Mouse (Mus musculus): ENCODE results near the gene Zfp62. TPM values are rescaled to one million over a fixed set of nuclear protein-coding genes. Genes with fewer than 3 reads are reported as not detected.

Gene Zfp62
- polyA plus RNA-seq, 1 experiment from 2014 or later = 24.2 TPM

GRCm38 (mm10) chr11:49242944-49243626, 40.0 kb downstream of the Zfp62 start:
- Histone ChIP-seq H3K4me2 (peak overlapping the region; percentile 70), H3K9ac (peak overlapping the region; percentile 65; the same call in 1 of the 2 replicates), H3K27me3 (no peaks in the 10 kb centered on the region), H3K4me3 (peak overlapping the region; percentile 72), H3K27ac (peak overlapping the region; percentile 96), H3K9me3 (replicated peaks) (no peaks in the 10 kb centered on the region), H3K4me1 (replicated peaks) (peaks cover 33% of the 10 kb centered on the region), H3K36me3 (no peaks in the 10 kb centered on the region)
- ATAC-seq (replicated peaks; ENCODE audit: insufficient number of reproducible peaks, insufficient read depth, low FRiP score, low read depth) = no peak
- 19% methylated on average over 11 of the region's 11 CpGs for WGBS

GRCm38 (mm10) chr11:49243727-49244594, 40.9 kb downstream of the Zfp62 start, which contains the start of gene Mgat1:
TSS of gene Mgat1 (plus strand) at chr11:49244191.
- Histone ChIP-seq H3K36me3 (no peaks in the 10 kb centered on the region), H3K27me3 (no peaks in the 10 kb centered on the region), H3K27ac (peak within 1 kb of the TSS; percentile 96), H3K4me2 (peak within 1 kb of the TSS; percentile 70), H3K4me1 (replicated peaks) (peaks cover 42% of the 10 kb centered on the region), H3K9me3 (replicated peaks) (no peaks in the 10 kb centered on the region), H3K4me3 (peak within 1 kb of the TSS; percentile 72), H3K9ac (peak within 1 kb of the TSS; percentile 65)
- ATAC-seq (replicated peaks; ENCODE audit: insufficient number of reproducible peaks, insufficient read depth, low FRiP score, low read depth) = peak; percentile 94
- WGBS = under 1% methylated on average over 56 of the region's 60 CpGs

DNA sequence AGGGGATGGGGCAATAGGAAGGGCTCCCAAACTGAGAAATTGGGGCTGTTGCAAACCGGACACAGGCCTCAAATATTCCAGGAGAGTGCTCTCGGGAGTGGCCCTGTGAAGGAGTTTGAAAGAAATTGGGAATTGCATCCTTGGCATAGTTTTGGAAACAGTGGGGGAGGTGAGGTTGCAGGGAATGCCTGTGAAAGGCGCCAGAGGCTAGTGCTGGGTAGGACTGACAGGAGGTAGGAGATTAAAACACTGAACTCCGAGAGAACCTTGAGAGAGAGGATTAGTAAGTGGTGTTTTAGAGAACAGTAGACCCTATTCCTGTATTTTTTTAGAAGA, 41.5 kb downstream of the Zfp62 start:
- ATAC-seq (replicated peaks; ENCODE audit: insufficient number of reproducible peaks, insufficient read depth, low FRiP score, low read depth) = no peak
- H3K4me2 ChIP-seq = peak overlapping the region; percentile 70
- peak overlapping the region; percentile 96 for H3K27ac ChIP-seq
- under 1% methylated on average over 4 of the region's 4 CpGs for WGBS
- peak overlapping the region; percentile 65; the same call in 1 of the 2 replicates for H3K9ac ChIP-seq
- no peaks in the 10 kb centered on the region for H3K27me3 ChIP-seq
- H3K4me1 ChIP-seq (replicated peaks) = peaks cover 48% of the 10 kb centered on the region
- H3K9me3 ChIP-seq (replicated peaks) = no peaks in the 10 kb centered on the region
- no peaks in the 10 kb centered on the region for H3K36me3 ChIP-seq
- H3K4me3 ChIP-seq = peak overlapping the region; percentile 72

GRCm38 (mm10) chr11:49245176-49245575, 42.1 kb downstream of the Zfp62 start:
- Histone ChIP-seq H3K27me3 (no peaks in the 10 kb centered on the region), H3K9ac (peak overlapping the region; percentile 16; the same call in 1 of the 2 replicates), H3K4me1 (replicated peaks) (peaks cover 54% of the 10 kb centered on the region), H3K9me3 (replicated peaks) (no peaks in the 10 kb centered on the region), H3K4me3 (peak overlapping the region; percentile 72), H3K27ac (peak overlapping the region; percentile 96), H3K4me2 (peak overlapping the region; percentile 70), H3K36me3 (no peaks in the 10 kb centered on the region)
- WGBS = 14% methylated on average over 7 of the region's 7 CpGs
- ATAC-seq (replicated peaks; ENCODE audit: insufficient number of reproducible peaks, insufficient read depth, low FRiP score, low read depth) = no peak

GRCm38 (mm10) chr11:49245634-49246415, 42.7 kb downstream of the Zfp62 start:
- peak overlapping the region; percentile 72 for H3K4me3 ChIP-seq
- H3K4me2 ChIP-seq = peak overlapping the region; percentile 70
- H3K4me1 ChIP-seq (replicated peaks) = peaks cover 56% of the 10 kb centered on the region
- no peaks in the 10 kb centered on the region for H3K36me3 ChIP-seq
- 24% methylated on average over 12 of the region's 12 CpGs for WGBS
- 0 out of 2 replicates have a peak overlapping the region, but pooled peaks have one; percentile 16 for H3K9ac ChIP-seq
- no peaks in the 10 kb centered on the region for H3K27me3 ChIP-seq
- ATAC-seq (replicated peaks; ENCODE audit: insufficient number of reproducible peaks, insufficient read depth, low FRiP score, low read depth) = no peak
- H3K27ac ChIP-seq = peak overlapping the region; percentile 96
- no peaks in the 10 kb centered on the region for H3K9me3 ChIP-seq (replicated peaks)

- no peak overlapping the region for H3K9ac ChIP-seq
- 76% methylated on average over 4 of the region's 4 CpGs for WGBS
- no peak for ATAC-seq (replicated peaks; ENCODE audit: insufficient number of reproducible peaks, insufficient read depth, low FRiP score, low read depth)
- no peaks in the 10 kb centered on the region for H3K9me3 ChIP-seq (replicated peaks)
- H3K27ac ChIP-seq = peak overlapping the region; percentile 96
- H3K36me3 ChIP-seq = no peaks in the 10 kb centered on the region
- no peak overlapping the region for H3K4me2 ChIP-seq
- no peaks in the 10 kb centered on the region for H3K27me3 ChIP-seq
- H3K4me1 ChIP-seq (replicated peaks) = peaks cover 62% of the 10 kb centered on the region
- no peak overlapping the region for H3K4me3 ChIP-seq
Observed at GRCm38 (mm10) chr11:49246523-49246922, 43.4 kb downstream of the Zfp62 start.

DNA sequence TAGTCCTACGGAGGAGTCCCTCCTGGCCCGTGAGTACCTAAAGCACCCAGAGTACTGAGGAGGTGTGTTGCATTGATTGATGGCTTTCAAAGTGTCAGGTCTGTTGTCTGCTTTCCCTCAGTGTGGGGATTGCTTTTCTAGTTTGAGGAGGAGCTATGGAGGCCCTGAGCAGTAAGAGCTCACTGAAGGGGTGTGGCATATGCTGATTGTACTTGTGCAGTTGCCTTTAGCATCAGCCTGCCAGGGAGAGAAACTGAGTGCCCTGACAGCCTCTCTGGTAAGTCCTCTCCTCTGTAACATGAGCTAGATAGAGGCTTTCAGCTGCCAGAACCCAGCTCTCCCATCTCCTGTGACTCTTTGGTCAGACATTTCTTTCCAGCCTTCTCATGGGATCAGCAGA, 44.2 kb downstream of the Zfp62 start:
- peaks cover 69% of the 10 kb centered on the region for H3K4me1 ChIP-seq (replicated peaks)
- no peak overlapping the region; the same call in 1 of the 2 replicates for H3K9ac ChIP-seq
- ATAC-seq (replicated peaks; ENCODE audit: insufficient number of reproducible peaks, insufficient read depth, low FRiP score, low read depth) = no peak
- H3K27me3 ChIP-seq = no peaks in the 10 kb centered on the region
- H3K9me3 ChIP-seq (replicated peaks) = no peaks in the 10 kb centered on the region
- H3K4me2 ChIP-seq = peak overlapping the region; percentile 11; the same call in 1 of the 2 replicates
- 45% methylated on average over 2 of the region's 2 CpGs for WGBS
- no peaks in the 10 kb centered on the region for H3K36me3 ChIP-seq
- peak overlapping the region; percentile 96; the same call in 1 of the 2 replicates for H3K27ac ChIP-seq
- no peak overlapping the region for H3K4me3 ChIP-seq

- Histone ChIP-seq H3K4me2 (0 out of 2 replicates have a peak overlapping the region, but pooled peaks have one; percentile 73), H3K4me1 (replicated peaks) (peaks cover 67% of the 10 kb centered on the region), H3K9ac (no peak overlapping the region), H3K36me3 (peaks cover 3% of the 10 kb centered on the region; the same call in 1 of the 2 replicates), H3K27me3 (no peaks in the 10 kb centered on the region), H3K27ac (peak overlapping the region; percentile 96), H3K4me3 (no peak overlapping the region), H3K9me3 (replicated peaks) (no peaks in the 10 kb centered on the region)
- ATAC-seq (replicated peaks; ENCODE audit: insufficient number of reproducible peaks, insufficient read depth, low FRiP score, low read depth) = no peak
- WGBS = 49% methylated on average over 6 of the region's 6 CpGs
Observed at GRCm38 (mm10) chr11:49248226-49248973, 45.3 kb downstream of the Zfp62 start.

DNA sequence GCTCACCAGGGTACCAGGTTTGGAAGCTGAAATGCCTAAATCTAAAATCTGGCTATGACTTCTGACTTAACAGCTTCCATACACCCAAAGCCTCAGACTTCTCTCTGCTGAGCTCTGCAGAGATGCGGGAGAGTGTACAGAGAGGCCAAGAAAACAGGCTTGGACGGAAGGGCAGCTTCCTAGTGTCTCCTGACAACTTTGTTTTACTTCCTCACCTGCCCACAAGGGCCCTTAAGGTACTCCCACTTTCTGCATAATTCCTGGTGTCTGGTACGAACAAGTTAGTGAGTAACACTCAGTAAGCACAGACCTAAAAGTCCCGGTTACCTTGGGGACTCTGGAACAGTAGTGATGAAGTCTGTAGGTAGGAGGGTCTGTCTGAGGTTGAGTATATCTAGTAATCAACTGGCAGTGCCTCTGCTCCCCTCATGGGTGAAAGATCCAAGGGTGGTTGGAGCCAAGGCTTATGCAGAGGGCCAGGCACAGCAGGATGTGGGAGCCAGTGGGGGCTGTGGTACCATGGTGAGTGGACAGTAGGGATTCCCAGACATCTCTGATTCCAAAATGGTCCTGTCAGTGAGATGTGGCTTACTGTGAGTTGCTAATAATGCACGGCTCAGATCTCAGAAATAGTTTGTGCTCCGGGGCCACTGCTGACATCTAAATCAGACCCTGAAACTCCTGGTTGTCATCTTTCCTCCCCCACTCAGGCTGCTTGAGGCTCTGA, 46.0 kb downstream of the Zfp62 start:
- H3K4me1 ChIP-seq (replicated peaks) = peaks cover 67% of the 10 kb centered on the region

More for the DNA sequence above, 46.0 kb downstream of the Zfp62 start:
- peak overlapping the region; percentile 91; the same call in 1 of the 2 replicates for H3K9ac ChIP-seq
- H3K27me3 ChIP-seq = no peaks in the 10 kb centered on the region
- H3K36me3 ChIP-seq = peaks cover 8% of the 10 kb centered on the region; the same call in 1 of the 2 replicates
- no peaks in the 10 kb centered on the region for H3K9me3 ChIP-seq (replicated peaks)
- H3K4me3 ChIP-seq = peak overlapping the region; percentile 79
- 57% methylated on average over 6 of the region's 6 CpGs for WGBS
- peak overlapping the region; percentile 73 for H3K4me2 ChIP-seq
- ATAC-seq (replicated peaks; ENCODE audit: insufficient number of reproducible peaks, insufficient read depth, low FRiP score, low read depth) = no peak
- peak overlapping the region; percentile 96 for H3K27ac ChIP-seq
